Mouse (Mus musculus) limb, embryonic 13.5 days (tissue): ENCODE measurements around the gene Cfl2. TPM values are rescaled to one million over a fixed set of nuclear protein-coding genes. Genes with fewer than 3 reads are reported as not detected.
"Not testable (repeated sequence)": the region's sequence is repeated elsewhere in the genome, so short reads cannot be mapped to it uniquely, and the experiment has no call there.

Source experiments
- ATAC-seq: fragments of 200-750 bp; cut with Nextera tagmentation; 2 replicates; pipeline ENCODE4 v1.8.0; 2017; ENCODE audit warnings: low read depth, moderate number of reproducible peaks, moderate TSS enrichment; ENCODE audit not compliant: low FRiP score
- H3K27ac ChIP-seq: fragments of 300-500 bp; sonication (generic); 2 replicates; pipeline ENCODE4 v1.5.1; 2015; ENCODE audit warnings: inconsistent platforms, mild to moderate bottlenecking, moderate library complexity
- H3K27me3 ChIP-seq: fragments of 300-500 bp; sonication (generic); 2 replicates; pipeline ENCODE4 v1.6.1; 2015; ENCODE audit warnings: mild to moderate bottlenecking, inconsistent platforms
- H3K36me3 ChIP-seq: fragments of 300-500 bp; sonication (generic); 2 replicates; pipeline ENCODE4 v1.6.1; 2015; ENCODE audit warnings: inconsistent platforms, mild to moderate bottlenecking, moderate library complexity
- H3K4me1 ChIP-seq: fragments of 300-500 bp; sonication (generic); 2 replicates; pipeline ENCODE4 v1.6.1; 2015; ENCODE audit warnings: inconsistent platforms
- H3K4me2 ChIP-seq: fragments of 300-500 bp; sonication (generic); replicated peaks from 2 replicates; pipeline ENCODE4 v1.6.1; 2015; ENCODE audit warnings: inconsistent platforms, mild to moderate bottlenecking, moderate library complexity
- H3K4me3 ChIP-seq: fragments of 300-500 bp; sonication (generic); 2 replicates; pipeline ENCODE4 v1.5.1; 2015; ENCODE audit warnings: moderate library complexity, mild to moderate bottlenecking, inconsistent platforms
- H3K9ac ChIP-seq: fragments of 300-500 bp; sonication (generic); 2 replicates; pipeline ENCODE4 v1.6.1; 2015; ENCODE audit warnings: mild to moderate bottlenecking, inconsistent platforms
- H3K9me3 ChIP-seq: fragments of 300-500 bp; sonication (generic); 2 replicates; pipeline ENCODE4 v1.6.1; 2016; ENCODE audit warnings: inconsistent platforms
- WGBS: fragments of 180-500 bp; shearing (Covaris S2); methylation state at CpG from one replicate; pipeline ENCODE4 v1.1.7; 2015; 5-methylcytosine and 5-hydroxymethylcytosine counted together
- polyA plus RNA-seq: library from polyadenylated mRNA; unstranded; fragments of >200 nt; fragmentation: Nextera tagmentation; extraction: Ambion mirVana; gene quantifications from 2 replicates; pipeline ENCODE4 v1.2.1, GENCODE M21; 2015

The Cfl2 gene
- 184 and 187 TPM in 2 replicates for polyA plus RNA-seq

- H3K36me3 ChIP-seq, result peaks cover 13% of the 10 kb centered on the region
- H3K4me2 ChIP-seq, result peak within 1 kb of the TSS; percentile 71
- peak within 1 kb of the TSS; percentile 98 for H3K27ac ChIP-seq
- no peaks in the 10 kb centered on the region for H3K27me3 ChIP-seq
- ATAC-seq, result peak; percentile 90
- H3K4me1 ChIP-seq, result peaks cover 19% of the 10 kb centered on the region
- 0 out of 2 replicates have a peak, but pooled peaks cover 3% of the 10 kb centered on the region for H3K9me3 ChIP-seq
- peak within 1 kb of the TSS; percentile 97 for H3K9ac ChIP-seq
- WGBS, result 1% methylated on average over 49 of the region's 82 CpGs
- H3K4me3 ChIP-seq, result peak within 1 kb of the TSS; percentile 93
Measured at GRCm38 (mm10) chr12:54862606-54863535, at the start of gene Cfl2. TSS of gene Cfl2 (minus strand) at chr12:54862877.

DNA sequence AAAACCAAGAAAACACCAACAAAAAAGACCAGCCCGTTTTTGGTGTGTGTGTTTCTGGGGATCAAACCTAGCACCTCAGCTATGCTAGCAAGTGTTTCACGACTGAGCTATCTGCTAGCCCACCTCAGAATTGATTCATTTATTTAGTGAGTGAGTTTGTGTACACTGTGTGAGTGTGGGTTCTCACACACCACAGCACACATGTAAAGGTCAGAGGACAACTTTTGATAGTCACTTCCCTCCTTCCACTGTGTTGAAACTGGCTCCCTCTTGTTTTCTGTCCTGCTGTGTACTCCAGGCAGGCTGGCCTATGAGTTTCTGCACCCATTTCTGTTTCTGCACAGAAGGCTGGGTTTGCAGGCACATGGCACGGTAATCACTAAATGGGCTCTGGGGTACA, 47.7 kb upstream of the Cfl2 start:
- Histone ChIP-seq H3K4me3 (no peak overlapping the region), H3K36me3 (peaks cover 65% of the 10 kb centered on the region), H3K27ac (no peak overlapping the region), H3K9ac (no peak overlapping the region), H3K9me3 (no peaks in the 10 kb centered on the region; the same call in 1 of the 2 replicates), H3K4me2 (no peak overlapping the region), H3K27me3 (no peaks in the 10 kb centered on the region), H3K4me1 (no peaks in the 10 kb centered on the region)
- WGBS, result 84% methylated on average over 3 of the region's 3 CpGs
- no peak for ATAC-seq

- H3K4me2 ChIP-seq, H3K27me3 ChIP-seq, H3K4me1 ChIP-seq, H3K27ac ChIP-seq, H3K4me3 ChIP-seq, ATAC-seq, H3K9ac ChIP-seq, H3K9me3 ChIP-seq: not testable (repeated sequence)
- peaks cover 27% of the 10 kb centered on the region for H3K36me3 ChIP-seq
- 54% methylated on average over 2 of the region's 2 CpGs for WGBS
Measured at GRCm38 (mm10) chr12:54892559-54892958, 29.9 kb upstream of the Cfl2 start.

DNA sequence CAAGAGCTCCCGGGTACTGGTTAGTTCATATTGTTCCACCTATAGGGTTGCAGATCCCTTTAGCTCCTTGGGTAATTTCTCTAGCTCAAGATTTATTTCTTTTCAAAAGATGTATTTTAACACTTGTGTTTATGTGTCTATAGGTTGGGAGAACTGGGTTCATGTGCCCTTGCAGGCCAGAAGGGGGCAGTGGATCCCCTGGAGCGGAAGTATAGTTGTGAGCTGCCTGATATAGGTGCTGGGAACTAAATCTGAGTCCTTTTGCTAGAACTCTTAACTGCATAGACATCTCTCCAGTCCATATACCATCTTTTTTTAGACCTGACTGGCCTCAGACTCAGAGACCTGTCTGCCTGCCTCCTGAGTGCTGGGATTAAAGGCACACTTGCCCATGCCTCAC, 27.7 kb upstream of the Cfl2 start:
- no peak overlapping the region for H3K4me3 ChIP-seq
- H3K27ac ChIP-seq, result no peak overlapping the region
- H3K27me3 ChIP-seq, result no peaks in the 10 kb centered on the region
- H3K36me3 ChIP-seq, result peaks cover 13% of the 10 kb centered on the region; the same call in 1 of the 2 replicates
- 89% methylated on average over 2 of the region's 2 CpGs for WGBS
- H3K9ac ChIP-seq, result no peak overlapping the region
- no peak for ATAC-seq
- no peaks in the 10 kb centered on the region for H3K9me3 ChIP-seq
- H3K4me2 ChIP-seq, result no peak overlapping the region
- H3K4me1 ChIP-seq, result no peaks in the 10 kb centered on the region

DNA sequence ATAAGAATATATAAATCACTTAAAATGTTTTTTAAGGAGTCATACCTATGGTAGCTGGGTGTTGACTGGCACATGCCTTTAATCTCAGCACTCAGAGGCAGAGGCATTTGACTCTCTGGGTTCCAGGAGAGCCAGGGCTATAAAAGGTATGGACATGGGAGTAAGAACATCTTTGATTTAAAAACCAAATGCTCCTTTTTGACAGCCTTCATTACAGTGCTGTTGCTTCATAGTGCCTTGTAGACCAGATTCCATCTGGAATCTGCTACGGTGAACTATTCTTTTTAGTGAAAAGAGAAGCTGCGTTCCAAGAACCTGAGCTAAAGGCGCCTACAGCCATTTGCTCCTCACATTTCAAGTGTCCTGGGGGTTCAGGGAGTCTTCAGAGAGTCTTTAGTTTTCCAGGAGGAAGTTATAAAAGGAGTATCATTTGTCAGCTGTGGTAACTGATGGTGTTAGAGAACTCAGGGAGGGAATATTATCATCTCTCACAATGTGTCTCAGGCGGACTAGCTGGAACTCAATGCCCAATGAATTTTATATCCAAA, 25.0 kb upstream of the Cfl2 start:
- peaks cover 5% of the 10 kb centered on the region; the same call in 1 of the 2 replicates for H3K36me3 ChIP-seq
- no peak overlapping the region for H3K4me2 ChIP-seq
- H3K9me3 ChIP-seq, result no peaks in the 10 kb centered on the region
- no peaks in the 10 kb centered on the region for H3K4me1 ChIP-seq
- no peaks in the 10 kb centered on the region for H3K27me3 ChIP-seq
- no peak overlapping the region for H3K4me3 ChIP-seq
- 51% methylated on average over 4 of the region's 4 CpGs for WGBS
- H3K9ac ChIP-seq, result no peak overlapping the region
- H3K27ac ChIP-seq, result no peak overlapping the region
- peak; percentile 77; the same call in 1 of the 2 replicates for ATAC-seq

- 10% methylated on average over 6 of the region's 6 CpGs for WGBS
- Histone ChIP-seq H3K4me3 (no peak overlapping the region), H3K9me3 (no peaks in the 10 kb centered on the region), H3K27me3 (no peaks in the 10 kb centered on the region), H3K27ac (no peak overlapping the region), H3K4me2 (no peak overlapping the region), H3K4me1 (no peaks in the 10 kb centered on the region), H3K9ac (no peak overlapping the region), H3K36me3 (no peaks in the 10 kb centered on the region)
- ATAC-seq, result no peak
Measured at GRCm38 (mm10) chr12:54879630-54880029, 17.0 kb upstream of the Cfl2 start.

- no peak for ATAC-seq
- no peaks in the 10 kb centered on the region for H3K4me1 ChIP-seq
- no peak overlapping the region for H3K9ac ChIP-seq
- H3K27me3 ChIP-seq, result no peaks in the 10 kb centered on the region
- H3K4me2 ChIP-seq, result no peak overlapping the region
- no peaks in the 10 kb centered on the region for H3K36me3 ChIP-seq
- H3K27ac ChIP-seq, result no peak overlapping the region
- no peak overlapping the region for H3K4me3 ChIP-seq
- WGBS, result 73% methylated on average over 5 of the region's 5 CpGs
- no peaks in the 10 kb centered on the region for H3K9me3 ChIP-seq
Measured at GRCm38 (mm10) chr12:54879211-54879610, 16.5 kb upstream of the Cfl2 start.

DNA sequence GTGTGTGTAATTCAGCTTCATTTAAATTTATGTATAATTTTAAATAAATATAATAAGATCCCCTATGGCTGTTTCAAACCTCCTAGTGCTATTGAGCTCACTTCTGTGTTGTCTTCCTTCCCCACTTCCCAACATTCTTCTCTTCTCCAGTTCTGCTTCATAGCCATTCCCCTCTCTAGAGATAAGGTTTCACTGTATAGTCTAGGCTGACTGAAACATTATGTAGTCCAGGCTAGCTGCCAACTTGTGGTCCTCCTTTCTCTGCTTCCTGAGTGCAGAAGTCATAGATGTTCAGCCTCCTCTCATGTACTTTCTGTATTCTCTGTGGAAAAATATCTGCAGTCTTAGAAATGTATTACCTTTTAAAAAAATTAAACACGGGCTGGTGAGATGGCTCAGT, 15.2 kb upstream of the Cfl2 start:
- no peak for ATAC-seq
- Histone ChIP-seq H3K27me3 (no peaks in the 10 kb centered on the region), H3K4me2 (no peak overlapping the region), H3K27ac (no peak overlapping the region), H3K9me3 (no peaks in the 10 kb centered on the region), H3K36me3 (no peaks in the 10 kb centered on the region), H3K9ac (no peak overlapping the region), H3K4me3 (no peak overlapping the region), H3K4me1 (no peaks in the 10 kb centered on the region)
- 82% methylated on average over 1 of the region's 1 CpGs for WGBS

DNA sequence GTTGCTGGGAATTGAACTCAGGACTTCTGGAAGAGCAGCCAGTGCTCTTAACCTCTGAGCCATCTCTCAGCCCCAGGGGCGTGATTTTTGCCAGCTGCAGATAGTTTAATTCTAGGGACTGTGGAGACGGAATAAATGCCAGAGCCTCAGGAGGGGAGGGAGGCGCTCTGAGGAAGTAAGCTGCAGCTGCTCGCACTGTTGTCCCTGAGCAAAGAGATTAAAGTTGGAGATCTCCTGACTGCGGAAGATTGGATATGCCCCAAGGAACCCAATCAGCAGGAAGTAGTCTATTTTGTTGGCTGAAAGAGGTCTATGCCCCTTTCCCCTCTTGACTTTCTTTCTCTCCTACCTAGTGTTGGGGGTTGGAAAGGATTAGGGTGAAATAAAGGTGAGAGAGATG, 14.2 kb upstream of the Cfl2 start:
- Histone ChIP-seq H3K36me3 (no peaks in the 10 kb centered on the region), H3K27ac (no peak overlapping the region), H3K4me3 (no peak overlapping the region), H3K4me2 (no peak overlapping the region), H3K27me3 (no peaks in the 10 kb centered on the region), H3K4me1 (no peaks in the 10 kb centered on the region), H3K9ac (no peak overlapping the region), H3K9me3 (no peaks in the 10 kb centered on the region)
- ATAC-seq, result peak; percentile 37; the same call in 1 of the 2 replicates
- WGBS, result 28% methylated on average over 5 of the region's 5 CpGs

GRCm38 (mm10) chr12:54874711-54875110, 12.0 kb upstream of the Cfl2 start:
- H3K36me3 ChIP-seq, result no peaks in the 10 kb centered on the region
- ATAC-seq, result peak; percentile 62; the same call in 1 of the 2 replicates
- H3K4me3 ChIP-seq, result no peak overlapping the region
- H3K27ac ChIP-seq, result no peak overlapping the region
- H3K4me2 ChIP-seq, result no peak overlapping the region
- no peak overlapping the region for H3K9ac ChIP-seq
- H3K4me1 ChIP-seq, result no peaks in the 10 kb centered on the region
- no peaks in the 10 kb centered on the region for H3K27me3 ChIP-seq
- no peaks in the 10 kb centered on the region for H3K9me3 ChIP-seq
- WGBS, result 50% methylated on average over 6 of the region's 6 CpGs

GRCm38 (mm10) chr12:54861991-54862605, 579 bp downstream of the Cfl2 start:
- peak overlapping the region; percentile 93 for H3K4me3 ChIP-seq
- peak overlapping the region; percentile 71 for H3K4me2 ChIP-seq
- WGBS, result under 1% methylated on average over 36 of the region's 36 CpGs
- no peak; the same call in 1 of the 2 replicates for ATAC-seq
- H3K4me1 ChIP-seq, result peaks cover 19% of the 10 kb centered on the region
- peaks cover 21% of the 10 kb centered on the region for H3K36me3 ChIP-seq
- H3K27me3 ChIP-seq, result no peaks in the 10 kb centered on the region
- H3K9ac ChIP-seq, result peak overlapping the region; percentile 97
- H3K27ac ChIP-seq, result peak overlapping the region; percentile 98
- 0 out of 2 replicates have a peak, but pooled peaks cover 1% of the 10 kb centered on the region for H3K9me3 ChIP-seq

- 56% methylated on average over 6 of the region's 6 CpGs for WGBS
- ATAC-seq, result no peak
- no peak overlapping the region; the same call in 1 of the 2 replicates for H3K4me2 ChIP-seq
Measured at GRCm38 (mm10) chr12:54859531-54859930, 3.1 kb downstream of the Cfl2 start.

More at GRCm38 (mm10) chr12:54859531-54859930, 3.1 kb downstream of the Cfl2 start:
- H3K9me3 ChIP-seq, result no peaks in the 10 kb centered on the region
- peaks cover 37% of the 10 kb centered on the region for H3K36me3 ChIP-seq
- no peak overlapping the region for H3K9ac ChIP-seq
- H3K4me1 ChIP-seq, result peaks cover 19% of the 10 kb centered on the region
- no peak overlapping the region for H3K4me3 ChIP-seq
- H3K27me3 ChIP-seq, result no peaks in the 10 kb centered on the region
- H3K27ac ChIP-seq, result no peak overlapping the region
